Mouse (Mus musculus) Patski (cell line): Measurements from ENCODE around the gene Pde4a. TPM values are rescaled to one million over a fixed set of nuclear protein-coding genes. Genes with fewer than 3 reads are reported as not detected.
"Not testable (repeated sequence)": the region's sequence is repeated elsewhere in the genome, so short reads cannot be mapped to it uniquely, and the experiment has no call there.

Experiments
- ATAC-seq: fragments of 100-300 bp; one replicate; pipeline ENCODE4 v1.8.0; 2021
- CTCF ChIA-PET: fragments of 350-600 bp; sonication (Branson Sonifier 250); formaldehyde crosslinking; loops from one replicate; lab custom pipeline; 2022; ENCODE audit warnings: inconsistent platforms; lab: Charles Lee
- POLR2A ChIA-PET: fragments of 350-600 bp; sonication (Branson Sonifier 250); formaldehyde crosslinking; loops from one replicate; lab custom pipeline; 2022; ENCODE audit warnings: antibody characterized with exemption, inconsistent platforms; lab: Charles Lee
- DNase-seq: peaks from one replicate; pipeline ENCODE4 v3.0.0-alpha.2; 2011; ENCODE audit warnings: low read depth, low spot score
- H3K27me3 ChIP-seq: fragments of 371-371 bp; one replicate; pipeline ENCODE4 v1.5.1; 2021
- CTCF ChIP-seq: fragments of 100-300 bp; IDR thresholded peaks from one replicate; pipeline ENCODE4 v1.5.1; 2021
- in situ Hi-C: fragments of 300-500 bp; cut with MboI; formaldehyde crosslinking; loops from 3 replicates; pipeline ENCODE4 v1.11.1; 2018; ENCODE audit warnings: low pct_unique_long_range_greater_than_20kb, mixed read lengths
- polyA plus RNA-seq: library from polyadenylated mRNA; unstranded; gene quantifications from one replicate; pipeline ENCODE4 v1.2.3, GENCODE M21; 2021

Gene Pde4a
- polyA plus RNA-seq, 1 experiment from 2014 or later: 3.0 TPM

DNA sequence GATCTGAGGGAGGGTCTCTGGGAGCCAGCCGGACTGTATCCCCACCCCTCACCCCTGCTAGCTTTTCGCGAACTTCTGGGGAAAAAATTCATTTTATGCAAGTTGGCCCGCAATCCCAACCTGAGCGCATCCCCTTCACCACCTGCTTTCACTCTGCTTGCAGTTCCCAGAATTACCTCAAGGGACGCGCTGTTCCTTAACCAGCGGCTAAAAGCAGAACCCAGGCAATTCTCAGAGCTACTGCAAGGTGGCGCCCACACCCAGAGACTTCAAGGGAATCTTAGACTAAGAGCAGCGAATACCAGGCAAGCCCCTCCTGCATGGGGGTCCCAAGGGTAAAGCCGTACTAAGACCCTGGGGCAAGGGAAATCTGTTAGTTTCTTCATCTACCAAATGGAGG is 75.8 kb downstream of the Pde4a start:
- CTCF ChIA-PET: interaction anchor here (1.1 to 1.5 kb wide), 5 partner anchors 21 to 70 kb away, joined by 3 to 6 read pairs (median 3); partner anchors contain the start of gene Atg4d
- POLR2A ChIA-PET: no interaction called here
- DNase-seq (no peak), ATAC-seq (no peak)
- in situ Hi-C loops: no loop called here
- peaks cover 27% of the 10 kb centered on the region for H3K27me3 ChIP-seq
- TF ChIP-seq CTCF: no peak

DNA sequence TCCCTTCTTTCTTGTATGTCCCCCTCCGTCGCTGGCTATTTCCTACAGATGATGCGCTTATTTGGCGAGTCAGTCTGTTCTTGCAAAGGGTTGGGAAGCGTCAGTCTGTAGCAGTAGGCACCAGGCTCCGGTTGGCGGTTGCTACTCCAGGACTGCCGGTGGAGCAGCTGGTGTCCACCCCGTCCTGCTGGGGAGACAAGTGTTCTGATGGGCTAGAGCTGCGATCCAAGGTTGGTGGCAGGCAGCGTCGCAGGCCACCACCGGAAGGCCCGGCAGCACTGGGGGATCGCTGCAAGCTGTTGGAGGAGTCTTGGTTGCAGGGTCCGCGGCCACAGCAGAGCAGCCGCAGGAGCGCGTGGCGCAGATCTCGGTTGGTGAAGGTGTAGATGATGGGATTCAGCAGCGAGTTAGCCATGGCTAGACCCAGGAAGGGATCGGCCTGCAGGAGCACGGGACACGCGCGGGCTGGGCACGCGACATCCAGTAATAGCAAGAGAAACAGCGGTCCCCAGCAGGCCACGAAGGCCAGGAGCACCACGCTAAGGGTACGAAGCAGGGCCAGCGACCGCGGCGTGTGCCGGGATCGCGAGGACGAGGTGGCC is 78.4 kb downstream of the Pde4a start:
- no peak for DNase-seq
- H3K27me3 ChIP-seq: peaks cover 38% of the 10 kb centered on the region
- ChIA-PET POLR2A (no interaction called here), CTCF (no interaction called here)
- no peak for ATAC-seq
- in situ Hi-C loops: no loop called here
- no peak for TF ChIP-seq CTCF

DNA sequence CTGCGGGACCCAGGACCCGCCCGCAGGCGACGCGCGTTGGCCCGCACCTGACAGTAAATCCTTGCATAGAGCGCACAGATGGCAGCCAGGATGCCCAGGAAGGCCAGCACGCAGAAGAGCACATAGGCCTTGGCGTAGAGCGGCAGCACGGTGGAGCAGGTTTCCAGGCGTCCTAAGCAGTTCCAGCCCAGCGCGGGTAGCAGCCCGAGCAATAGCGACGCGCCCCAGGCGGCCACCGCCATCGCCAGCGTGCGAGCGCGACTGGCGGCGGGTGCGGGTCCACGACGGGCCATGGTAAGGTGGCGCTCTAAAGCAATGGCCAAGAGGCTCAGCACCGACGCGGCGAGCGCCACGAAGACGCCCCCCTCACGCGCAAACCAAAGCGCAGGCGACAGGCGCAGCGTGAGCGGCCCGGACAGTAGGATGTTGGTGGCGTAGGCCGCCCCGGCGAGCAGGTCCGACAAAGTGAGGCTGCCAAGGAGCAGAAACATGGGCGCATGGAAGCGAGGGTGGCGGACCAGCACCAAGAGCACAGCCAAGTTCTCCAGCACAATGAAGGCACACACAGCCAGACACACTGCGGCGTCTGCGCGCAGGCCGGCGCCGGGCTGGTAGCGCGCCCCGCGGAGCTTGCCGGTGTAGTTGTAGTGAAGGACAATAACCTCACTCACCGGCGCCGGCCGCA is 79.1 kb downstream of the Pde4a start:
- DNase-seq (no peak), ATAC-seq (no peak)
- H3K27me3 ChIP-seq: peaks cover 43% of the 10 kb centered on the region
- in situ Hi-C loops: no loop called here
- ChIA-PET CTCF (no interaction called here), POLR2A (no interaction called here)
- TF ChIP-seq CTCF: no peak

DNA sequence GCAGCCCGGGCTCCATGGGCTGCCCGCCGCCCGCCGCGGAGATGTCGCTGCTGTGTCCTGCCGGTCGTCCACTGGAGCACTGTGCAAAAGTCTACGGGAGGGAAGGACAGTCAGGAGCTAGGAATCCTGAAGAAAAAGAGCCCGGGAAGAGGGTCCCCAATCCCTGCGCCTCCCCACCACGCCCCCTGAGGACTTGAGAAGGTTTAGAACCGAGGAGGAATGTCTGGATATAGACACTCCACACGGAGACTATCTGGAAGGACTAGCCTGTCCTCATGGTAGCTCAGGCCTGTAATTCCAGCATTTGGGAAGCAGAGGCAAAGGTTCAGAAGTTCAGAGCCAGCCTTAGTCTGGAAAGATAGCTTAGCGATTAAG is 79.6 kb downstream of the Pde4a start:
- ATAC-seq (no peak), DNase-seq (no peak)
- TF ChIP-seq CTCF: no peak
- ChIA-PET CTCF (no interaction called here), POLR2A (no interaction called here)
- H3K27me3 ChIP-seq: peaks cover 43% of the 10 kb centered on the region
- in situ Hi-C loops: no loop called here

DNA sequence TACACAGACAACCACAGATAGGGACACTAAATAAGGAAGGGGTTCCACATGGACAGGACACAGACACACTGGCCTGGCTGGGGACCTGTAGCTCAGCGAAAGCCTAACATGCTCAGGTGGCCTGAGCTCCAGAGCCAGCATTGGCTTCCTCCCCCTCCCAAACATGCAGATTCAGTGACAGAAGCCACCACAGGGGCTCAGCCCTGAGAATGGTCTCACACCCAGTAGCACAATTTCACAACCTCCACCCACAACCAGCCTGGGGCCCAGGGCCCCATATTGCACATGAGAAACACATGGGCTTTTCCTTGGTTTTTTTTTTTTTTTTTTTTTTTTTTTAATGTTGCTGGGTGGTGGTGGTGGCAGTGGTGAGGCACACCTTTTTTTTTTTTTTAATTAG is 80.8 kb downstream of the Pde4a start:
- POLR2A ChIA-PET: no interaction called here

DNA sequence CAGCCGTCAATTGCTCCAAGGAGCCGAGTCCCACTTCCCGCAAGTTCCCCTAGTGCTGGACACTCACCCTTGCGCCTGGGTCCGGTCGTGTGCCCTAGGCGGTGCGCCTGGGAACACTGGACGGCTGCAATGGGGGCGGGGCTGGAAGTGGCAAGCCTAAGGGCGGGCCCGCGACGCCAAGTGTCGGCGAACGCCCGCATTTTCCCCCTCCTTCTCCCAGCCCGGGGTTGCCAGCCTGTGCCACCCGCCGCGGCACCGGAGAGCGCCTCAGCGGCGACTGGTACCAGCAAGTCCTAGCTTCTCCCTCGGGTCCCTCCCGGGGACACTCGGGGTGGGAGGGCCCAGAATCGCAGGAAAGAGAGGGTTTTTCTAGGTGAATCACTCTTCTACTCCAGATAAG is 82.8 kb downstream of the Pde4a start, which contains the start of gene S1pr5:
TSS of gene S1pr5 (minus strand) at position 118 of the 400 bp plus-strand sequence.
- DNase-seq (no peak), ATAC-seq (no peak)
- ChIA-PET CTCF (no interaction called here), POLR2A (no interaction called here)
- TF ChIP-seq CTCF: no peak
- peaks cover 41% of the 10 kb centered on the region for H3K27me3 ChIP-seq
- in situ Hi-C loops: no loop called here

More for the DNA sequence above, 80.8 kb downstream of the Pde4a start:
- ATAC-seq (no peak), DNase-seq (no peak)
- in situ Hi-C loops: no loop called here
- no peak for TF ChIP-seq CTCF
- H3K27me3 ChIP-seq: peaks cover 43% of the 10 kb centered on the region
- CTCF ChIA-PET: no interaction called here

DNA sequence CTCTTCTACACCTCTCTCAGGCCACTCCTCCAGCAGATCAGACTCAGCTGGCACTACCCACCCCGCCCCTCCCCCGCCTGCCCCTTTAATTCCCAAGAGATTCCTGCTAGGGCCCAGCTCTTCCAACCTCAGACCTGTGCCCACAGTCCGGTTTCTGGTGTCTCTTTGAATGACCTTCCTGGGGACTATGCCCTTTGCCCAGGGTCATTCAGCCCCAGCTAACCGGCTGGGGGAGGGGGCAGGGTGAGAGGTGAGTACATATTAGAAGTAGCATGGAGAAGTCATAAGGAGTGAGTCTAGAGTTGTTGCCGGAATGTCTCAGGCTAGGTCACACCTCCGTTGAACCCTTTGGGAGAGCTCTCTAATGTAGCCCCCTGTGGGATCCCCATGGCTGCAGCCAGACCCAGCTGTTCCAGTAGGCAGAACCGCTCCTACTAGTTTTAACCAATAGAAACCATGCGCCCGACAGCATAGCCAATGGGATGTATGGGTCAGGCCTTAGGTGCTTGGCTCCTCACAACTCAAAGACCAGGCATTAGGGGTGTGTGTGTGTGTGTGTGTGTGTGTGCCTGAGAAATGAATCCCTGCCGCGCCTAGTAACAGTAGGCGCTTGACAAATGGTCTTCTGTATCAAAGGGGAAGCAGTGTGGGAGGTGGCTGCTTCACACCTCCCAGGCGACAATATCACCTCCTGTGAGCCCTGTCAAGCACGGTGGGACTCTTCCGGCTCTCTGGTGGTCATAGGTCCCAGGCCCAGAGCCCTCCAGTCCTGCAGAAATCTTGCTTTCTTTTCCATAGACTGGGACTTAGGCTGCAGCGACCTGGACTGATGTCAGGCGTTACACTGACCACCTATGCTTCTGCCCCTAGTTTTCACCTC is 84.4 kb downstream of the Pde4a start:
- H3K27me3 ChIP-seq: peaks cover 26% of the 10 kb centered on the region
- ChIA-PET CTCF (interaction anchor here (1.3 kb wide), 1 partner anchor 30 kb away, joined by 3 read pairs; no protein-coding TSS in a partner anchor), POLR2A (no interaction called here)
- in situ Hi-C loops: no loop called here
- ATAC-seq (no peak), DNase-seq (no peak)
- no peak for TF ChIP-seq CTCF

DNA sequence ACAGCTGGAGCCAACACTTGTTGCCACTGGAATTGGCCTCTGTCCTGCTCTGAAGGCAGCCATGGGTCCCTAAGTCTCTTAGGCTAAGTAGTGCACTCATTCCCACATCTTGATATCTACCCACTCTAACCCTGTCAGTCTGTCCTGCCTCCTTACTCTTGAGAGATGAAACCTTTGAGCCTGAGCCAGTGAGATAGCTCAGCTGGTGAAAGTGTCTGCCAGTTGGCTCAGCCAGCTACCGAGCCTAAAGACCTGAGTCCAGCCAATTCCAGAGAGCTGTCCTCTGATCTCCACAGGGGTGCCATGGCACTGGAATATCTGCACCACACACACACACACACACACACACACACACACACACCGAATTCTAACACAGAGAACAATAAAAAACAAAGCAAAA is 85.0 kb downstream of the Pde4a start:
- H3K27me3 ChIP-seq: peaks cover 20% of the 10 kb centered on the region
- TF ChIP-seq CTCF: no peak
- POLR2A ChIA-PET: no interaction called here
- in situ Hi-C loops: no loop called here
- no peak for DNase-seq
- CTCF ChIA-PET: interaction anchor here (1.3 kb wide), 1 partner anchor 30 kb away, joined by 3 read pairs; no protein-coding TSS in a partner anchor
- no peak for ATAC-seq

DNA sequence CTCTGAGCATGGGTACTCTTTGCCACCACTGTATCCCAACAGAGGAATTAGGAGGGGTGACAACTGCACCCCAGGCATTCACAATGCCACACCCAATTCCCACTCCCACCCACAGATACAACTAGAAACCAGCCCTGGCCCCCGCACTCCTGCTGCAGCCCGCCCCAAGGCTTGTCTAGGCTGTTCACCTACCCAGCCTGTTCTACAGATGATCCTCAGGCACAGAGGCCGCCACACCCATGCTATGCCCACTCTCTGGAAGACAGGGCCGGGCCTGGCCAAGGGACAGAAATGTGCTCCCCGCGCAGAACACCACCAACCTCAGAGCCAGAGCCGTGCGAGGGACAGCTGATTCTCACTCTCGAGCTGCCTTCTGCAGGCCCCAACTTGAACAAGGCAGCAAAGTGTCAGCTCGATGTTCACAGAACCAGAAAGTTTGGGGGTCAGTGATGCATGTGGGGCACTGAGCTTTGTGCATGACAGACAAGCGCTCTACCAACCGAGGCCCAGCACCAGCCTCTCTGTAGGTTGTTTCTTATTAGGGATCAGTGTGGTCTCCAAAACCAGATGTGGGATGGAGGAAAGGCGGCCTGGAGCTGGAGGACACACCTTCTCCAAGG is 85.7 kb downstream of the Pde4a start:
- ChIA-PET POLR2A (no interaction called here), CTCF (interaction anchor here (1.3 kb wide), 1 partner anchor 31 kb away, joined by 3 read pairs; no protein-coding TSS in a partner anchor)
- H3K27me3 ChIP-seq: peaks cover 20% of the 10 kb centered on the region
- DNase-seq: no peak
- no peak for TF ChIP-seq CTCF
- ATAC-seq: no peak
- in situ Hi-C loops: no loop called here

DNA sequence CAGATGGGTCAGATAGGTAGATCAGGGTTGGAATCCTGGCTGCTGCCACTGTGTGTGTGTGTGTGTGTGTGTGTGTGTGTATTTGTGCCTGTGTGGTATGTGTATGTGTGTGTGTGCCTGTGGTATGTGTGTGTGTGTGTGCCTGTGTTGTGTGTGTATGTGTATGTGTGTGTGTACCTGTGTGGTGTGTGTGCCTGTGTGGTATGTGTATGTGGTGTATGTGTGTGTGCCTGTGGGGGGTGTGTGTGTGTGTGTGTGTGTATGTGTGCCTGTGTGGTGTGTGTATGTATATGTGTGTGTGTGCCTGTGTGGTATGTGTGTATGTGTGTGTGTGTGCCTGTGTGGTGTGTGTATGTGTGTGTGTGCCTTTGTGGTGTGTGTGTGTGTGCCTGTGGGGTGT is 89.2 kb downstream of the Pde4a start:
- no peak for ATAC-seq
- no peak for TF ChIP-seq CTCF
- in situ Hi-C loops: no loop called here
- peaks cover 6% of the 10 kb centered on the region for H3K27me3 ChIP-seq
- CTCF ChIA-PET: no interaction called here
- POLR2A ChIA-PET: no interaction called here
- no peak for DNase-seq

DNA sequence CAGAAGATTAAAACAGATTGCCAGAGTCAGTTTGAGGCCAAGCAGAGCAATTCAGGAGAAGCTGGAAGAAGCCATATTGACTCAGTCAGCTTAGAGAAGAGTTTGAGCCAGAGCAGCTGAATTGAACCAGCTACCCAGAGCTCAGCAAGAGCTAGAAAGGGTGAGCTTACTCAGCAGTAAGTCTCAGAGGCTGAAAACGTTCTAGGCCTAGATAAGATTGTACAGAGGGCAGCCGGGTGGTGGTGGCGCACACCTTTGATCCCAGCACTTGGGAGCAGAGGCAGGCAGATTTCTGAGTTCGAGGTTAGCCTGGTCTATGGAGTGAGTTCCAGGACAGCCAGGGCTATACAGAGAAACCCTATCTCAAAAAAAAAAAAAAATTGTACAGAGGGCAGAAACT is 90.8 kb downstream of the Pde4a start:
- ATAC-seq, H3K27me3 ChIP-seq, in situ Hi-C loops, DNase-seq: not testable (repeated sequence)
- CTCF ChIA-PET: interaction anchor here (1.1 kb wide), 1 partner anchor 112 kb away, joined by 3 read pairs; no protein-coding TSS in a partner anchor
- POLR2A ChIA-PET: interaction anchor here (1.2 kb wide), 1 partner anchor 17 kb away, joined by 10 read pairs; no protein-coding TSS in a partner anchor
